Mouse (Mus musculus) left cerebral cortex, postnatal 4 days (tissue): ENCODE data around the gene Gabra2. TPM values are rescaled to one million over a fixed set of nuclear protein-coding genes. Genes with fewer than 3 reads are reported as not detected.

ENCODE experiments used
- DNase-seq: peaks from one replicate; pipeline ENCODE4 v3.0.0-alpha.2; 2022
- intact Hi-C: fragments of 180-260 bp; cut with DNase I; formaldehyde crosslinking; loops from one replicate; pipeline ENCODE4 v1.15.1; 2025
- total RNA-seq, 2 experiments: library from RNA; stranded (reverse); gene quantifications; 2 replicates each; pipeline ENCODE4 v1.2.3; 2021

The Gabra2 gene
- 10 to 100 TPM; 49.3 to 58.5 TPM for total RNA-seq

GRCm38 (mm10) chr5:71095725-71096607 lies at the start of gene Gabra2:
Gene Gabra2 (minus strand): TSS chr5:71095849.
- intact Hi-C loops: loop anchor here (5.0 kb wide), 1 partner anchor 166 kb away; no protein-coding TSS in a partner anchor
- DNase-seq: peak; percentile 76

DNA sequence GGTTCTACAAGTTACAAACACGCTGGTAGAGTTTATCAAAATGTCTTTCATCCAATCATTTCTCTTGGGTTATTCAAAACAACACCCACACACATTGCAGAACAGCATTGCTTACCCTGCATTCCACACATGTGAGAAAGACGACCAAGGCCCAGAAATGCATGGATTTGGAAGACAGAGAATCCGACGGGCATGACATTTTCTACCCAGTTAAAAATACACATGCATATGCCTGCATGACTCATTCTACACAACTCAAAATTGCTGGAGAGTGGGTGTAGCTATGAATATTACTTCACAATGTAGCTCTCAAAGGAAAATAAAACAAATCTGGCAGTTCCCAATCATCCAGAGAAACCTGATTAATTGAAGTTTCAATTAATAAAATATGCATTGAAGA lies 41.0 kb upstream of the Gabra2 start:
- no peak for DNase-seq

DNA sequence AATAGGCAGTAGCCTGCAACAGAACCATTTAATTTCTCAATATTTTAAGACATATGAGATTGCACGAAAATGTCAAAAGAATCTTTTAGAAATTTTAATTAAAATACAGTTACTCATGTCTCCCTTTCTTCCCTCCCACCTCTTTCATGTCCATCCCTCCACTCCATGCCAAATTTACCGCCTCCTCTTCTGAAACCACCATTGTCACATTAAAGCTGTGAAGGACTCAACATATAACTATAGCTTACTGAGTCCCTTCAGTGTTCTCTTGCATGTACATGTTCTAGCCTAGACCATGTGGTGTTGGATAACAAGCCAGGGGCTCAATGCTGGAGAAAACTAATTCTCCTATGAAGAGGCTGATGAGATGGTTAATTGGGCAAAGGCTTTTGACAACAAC lies 40.2 kb upstream of the Gabra2 start:
- no peak for DNase-seq
- intact Hi-C loops: no loop called here

More for the DNA sequence above, 41.0 kb upstream of the Gabra2 start:
- intact Hi-C loops: no loop called here

GRCm38 (mm10) chr5:71127721-71128120 lies 32.1 kb upstream of the Gabra2 start:
- intact Hi-C loops: no loop called here
- DNase-seq: peak; percentile 0

DNA sequence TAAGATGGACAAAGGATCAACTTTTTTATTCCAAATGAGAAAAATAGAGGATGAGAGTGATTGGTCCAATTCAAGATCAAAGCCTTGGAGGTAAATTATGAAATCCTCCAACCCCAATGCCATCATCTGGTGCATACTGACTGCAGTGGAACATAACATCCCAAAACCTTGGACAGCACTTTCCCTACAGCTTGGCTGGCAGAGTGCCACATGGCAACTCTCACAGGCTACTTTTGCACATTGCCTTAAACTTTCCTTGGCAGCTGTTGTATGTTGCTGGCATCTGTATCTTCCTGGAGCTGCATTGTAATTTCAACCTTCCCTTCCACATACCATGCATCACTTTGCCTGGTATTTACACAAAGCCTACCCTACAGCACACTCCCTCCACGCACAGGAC lies 19.6 kb upstream of the Gabra2 start:
- peak; percentile 40 for DNase-seq
- intact Hi-C loops: no loop called here

- DNase-seq: peak; percentile 65
- intact Hi-C loops: loop anchor here (5.0 kb wide), 1 partner anchor 167 kb away; no protein-coding TSS in a partner anchor
These were observed 469 bp downstream of the Gabra2 start for GRCm38 (mm10) chr5:71095180-71095579.

- DNase-seq: no peak
- intact Hi-C loops: loop anchor here (5.0 kb wide), 3 partner anchors 168 to 1477 kb away; no protein-coding TSS in a partner anchor
These were observed 873 bp downstream of the Gabra2 start for GRCm38 (mm10) chr5:71094776-71095175.

DNA sequence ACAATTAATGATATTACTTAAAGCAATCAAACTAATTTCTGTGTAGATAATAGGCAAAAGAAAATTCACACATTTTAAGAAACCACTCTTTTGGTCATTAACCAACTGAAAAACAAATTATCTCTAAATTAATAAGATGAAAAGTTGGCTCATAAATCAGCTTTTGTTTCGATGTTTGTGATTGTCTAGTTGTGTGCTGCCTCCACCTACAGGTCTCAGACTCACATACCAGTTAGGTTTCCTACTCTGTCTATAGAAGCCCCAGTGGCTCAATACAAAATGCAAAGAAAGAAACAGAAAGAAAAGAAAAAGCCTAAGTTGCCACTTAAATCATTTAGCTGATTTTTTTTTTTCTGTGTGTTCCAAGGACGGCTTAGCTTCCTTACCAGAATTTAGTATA lies 1.8 kb downstream of the Gabra2 start:
- DNase-seq: no peak
- intact Hi-C loops: loop anchor here (5.0 kb wide), 2 partner anchors 1387 to 1477 kb away; no protein-coding TSS in a partner anchor

- intact Hi-C loops: loop anchor here (5.0 kb wide), 2 partner anchors 1385 to 1475 kb away; no protein-coding TSS in a partner anchor
- DNase-seq: peak; percentile 89
These were observed 3.2 kb downstream of the Gabra2 start for GRCm38 (mm10) chr5:71092475-71092874.

DNA sequence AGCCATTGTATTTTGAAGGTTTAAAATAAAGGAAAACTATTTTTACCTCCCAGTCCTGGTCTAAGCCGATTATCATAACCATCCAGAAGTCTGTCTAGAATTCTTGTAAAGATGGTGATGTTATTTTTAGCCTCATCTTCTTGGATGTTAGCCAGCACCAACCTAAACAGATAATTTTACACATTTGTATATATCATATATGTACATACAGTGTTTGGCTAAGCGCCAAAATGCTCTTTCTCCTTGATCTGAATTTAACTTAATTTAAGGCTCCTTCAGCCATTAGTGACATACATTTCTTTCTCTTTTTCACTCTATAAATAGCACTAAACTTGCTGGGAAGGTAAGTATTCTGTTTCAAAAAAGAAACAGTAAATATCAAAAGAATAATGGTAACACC lies 3.7 kb downstream of the Gabra2 start:
- no peak for DNase-seq
- intact Hi-C loops: loop anchor here (5.0 kb wide), 2 partner anchors 1385 to 1475 kb away; no protein-coding TSS in a partner anchor

- intact Hi-C loops: no loop called here
- no peak for DNase-seq
These were observed 16.8 kb downstream of the Gabra2 start for GRCm38 (mm10) chr5:71078861-71079260.

GRCm38 (mm10) chr5:71061696-71062095 lies 34.0 kb downstream of the Gabra2 start:
- intact Hi-C loops: no loop called here
- no peak for DNase-seq

DNA sequence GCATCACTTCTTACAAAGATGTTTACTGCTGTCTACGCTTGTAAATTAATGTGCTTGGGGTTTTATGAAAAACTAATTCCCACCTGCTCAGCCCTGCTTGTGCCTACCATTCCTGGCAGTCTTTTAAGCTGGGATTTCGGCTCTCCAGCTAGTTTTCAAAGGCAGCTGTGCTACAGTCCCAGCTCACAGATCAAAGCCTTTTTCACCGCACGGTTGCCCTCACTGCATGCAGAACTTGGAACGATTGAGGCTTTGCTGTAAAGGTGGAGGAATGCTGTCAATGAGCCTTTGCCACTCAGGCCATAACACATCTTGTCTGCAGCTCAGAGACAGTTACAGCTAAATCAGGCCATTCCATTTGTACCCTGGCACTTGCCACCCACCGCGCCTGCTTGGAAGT lies 37.6 kb downstream of the Gabra2 start:
- intact Hi-C loops: no loop called here
- peak; percentile 1 for DNase-seq

GRCm38 (mm10) chr5:71037352-71037751 lies 58.3 kb downstream of the Gabra2 start:
- no peak for DNase-seq
- intact Hi-C loops: no loop called here

GRCm38 (mm10) chr5:71025956-71026355 lies 69.7 kb downstream of the Gabra2 start:
- DNase-seq: no peak
- intact Hi-C loops: no loop called here

DNA sequence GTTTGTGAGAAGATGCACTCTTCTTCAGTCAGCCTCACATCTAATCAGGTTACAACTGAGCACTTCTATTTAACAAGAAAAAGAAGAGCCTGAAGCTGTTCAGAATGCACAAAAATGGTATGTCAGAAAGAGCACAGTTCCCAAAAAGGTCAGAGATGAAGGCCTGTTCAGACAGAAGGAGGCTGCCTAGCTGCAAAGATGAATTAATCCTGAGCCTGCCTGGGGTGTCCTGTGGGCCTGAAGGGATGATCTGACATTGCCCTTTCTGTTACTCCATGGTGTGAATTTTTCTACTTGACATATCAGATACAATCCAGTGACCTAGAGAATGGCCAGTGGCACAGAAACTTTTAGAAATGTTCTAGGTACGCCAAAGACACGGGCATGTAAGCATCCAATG lies 83.9 kb downstream of the Gabra2 start:
- DNase-seq: no peak
- intact Hi-C loops: no loop called here

GRCm38 (mm10) chr5:71011271-71011670 lies 84.4 kb downstream of the Gabra2 start:
- DNase-seq: no peak

GRCm38 (mm10) chr5:71010797-71011196 lies 84.9 kb downstream of the Gabra2 start:
- DNase-seq: no peak
- intact Hi-C loops: no loop called here

More at GRCm38 (mm10) chr5:71011271-71011670, 84.4 kb downstream of the Gabra2 start:
- intact Hi-C loops: no loop called here

DNA sequence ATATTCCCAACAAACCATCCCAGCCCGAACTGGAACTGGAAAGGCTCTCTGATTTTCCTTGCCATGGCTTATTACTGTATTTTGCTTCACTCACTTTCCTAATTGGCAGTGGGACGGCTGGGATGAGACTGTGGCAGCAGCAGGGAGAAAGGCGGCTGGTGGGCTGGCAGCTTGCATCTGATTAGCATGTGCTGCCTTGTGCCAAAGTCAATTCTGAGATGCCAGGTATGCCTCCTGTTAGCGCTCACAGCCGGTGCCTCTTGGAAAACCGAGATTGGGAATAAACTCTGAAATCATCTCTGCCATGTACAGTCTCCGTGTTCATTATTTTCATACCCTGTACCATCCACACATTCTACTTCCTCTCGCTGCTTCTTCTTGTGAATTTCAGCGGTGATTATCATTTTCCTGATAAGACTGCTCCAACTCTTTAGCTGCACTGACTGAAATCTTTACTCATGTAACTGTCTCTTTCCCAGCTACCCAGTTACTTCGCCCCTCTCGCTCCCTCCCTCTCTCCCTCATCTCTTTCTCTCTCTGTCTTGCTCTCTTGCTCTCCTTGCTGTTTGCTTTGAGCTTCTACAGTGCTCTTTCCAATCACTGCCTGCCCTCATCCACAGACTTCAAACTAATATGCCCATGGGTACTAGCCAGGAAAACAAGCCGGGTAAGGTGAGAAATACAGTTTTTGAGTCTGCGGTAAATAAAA lies 99.9 kb downstream of the Gabra2 start:
- peak; percentile 83 for DNase-seq
- intact Hi-C loops: loop anchor here (10.0 kb wide), 1 partner anchor 1291 kb away; no protein-coding TSS in a partner anchor

DNA sequence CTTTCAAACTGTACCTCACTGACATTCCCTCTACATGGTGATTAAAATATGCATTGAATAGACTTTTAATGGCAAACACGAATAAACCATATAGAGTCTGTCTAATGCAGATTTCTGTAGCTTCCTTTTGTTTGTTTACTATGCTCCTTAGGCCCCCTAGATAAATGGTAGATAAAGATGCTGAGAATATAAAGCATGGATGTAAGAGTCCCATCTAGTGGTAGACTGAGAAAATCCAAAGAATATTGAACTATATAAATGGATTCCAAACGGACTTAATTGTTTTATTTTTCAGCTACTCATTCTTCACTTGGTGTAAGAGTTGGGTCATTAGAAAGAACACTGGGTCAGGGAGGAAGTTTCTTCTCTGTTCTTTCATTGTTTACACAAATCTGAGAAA lies 102.4 kb downstream of the Gabra2 start:
- DNase-seq: no peak
- intact Hi-C loops: loop anchor here (10.0 kb wide), 1 partner anchor 1288 kb away; no protein-coding TSS in a partner anchor

- intact Hi-C loops: loop anchor here (10.0 kb wide), 1 partner anchor 1286 kb away; no protein-coding TSS in a partner anchor
- no peak for DNase-seq
These were observed 104.8 kb downstream of the Gabra2 start for GRCm38 (mm10) chr5:70990891-70991290.
